9 mouse cellular contexts compared by ENCODE assay signal in genomic region chr2:5011898-5012490, GRCm38 (mm10). TPM values are rescaled to one million over a fixed set of nuclear protein-coding genes. Genes with fewer than 3 reads are reported as not detected.
A peak's percentile ranks its signal among the peaks of the same experiment; 100 is the strongest.
DNase-seq lines count a peak whose midpoint lies in the region; ATAC-seq and TF ChIP-seq lines count a peak whose summit lies in the region.
"Had no signal": no experiment of that assay in that cellular context is flagged by ENCODE, and none has a peak within 500 bp of the region (broad histone marks: within the 10 kb centered on the region; RNA-seq: fewer than 3 reads in every experiment).

No protein-coding gene starts in this region.

- TF ChIP-seq RAD21 in MEL (IDR thresholded peaks at IDR 0.05; ENCODE audit: low read depth, low read length): no peak

- TF ChIP-seq POLR2A in MEL (IDR thresholded peaks at IDR 0.05; ENCODE audit: control insufficient read depth in 1 of 2, insufficient read depth in 1 of 2, low read depth in 1 of 2, low read length in 2 of 2, poor library complexity in 1 of 2): no peak
- no peak for TF ChIP-seq POLR2A in cerebellum, adult 2 months (IDR thresholded peaks at IDR 0.05; ENCODE audit: borderline replicate concordance, insufficient read depth, low read length)

- ATAC-seq in heart, postnatal 0 days (ENCODE audit: insufficient read depth, low read depth): no peak
- ATAC-seq in hindbrain, embryonic 13.5 days (ENCODE audit: low FRiP score): no peak
- no peak for ATAC-seq in midbrain, embryonic 14.5 days (ENCODE audit: low FRiP score, low TSS enrichment)

- H3K79me2 ChIP-seq in MEL (ENCODE audit: control insufficient read depth, insufficient read depth, low read length, poor library complexity): peaks cover 17% of the 10 kb centered on the region

- H3K4me2 ChIP-seq in heart, postnatal 0 days (ENCODE audit: low read depth, low read length): peak overlapping the region; percentile 65
- H3K4me2 ChIP-seq in hindbrain, embryonic 13.5 days: peak overlapping the region; percentile 80
- H3K4me2 ChIP-seq in midbrain, embryonic 14.5 days (ENCODE audit: low read length): peak overlapping the region; percentile 70

- H3K36me3 ChIP-seq in heart, postnatal 0 days (replicated peaks; ENCODE audit: control insufficient read depth, insufficient read depth, low read length): peaks cover 14% of the 10 kb centered on the region
- peaks cover 17 to 23% of the 10 kb centered on the region in 2 experiments for H3K36me3 ChIP-seq in MEL (ENCODE audit: control insufficient read depth in 1 of 2, insufficient read depth in 2 of 2, low read length in 2 of 2)
- H3K36me3 ChIP-seq in hindbrain, embryonic 13.5 days: peaks cover 9% of the 10 kb centered on the region; the same call in 1 of the 2 replicates
- no peaks in the 10 kb centered on the region for H3K36me3 ChIP-seq in midbrain, embryonic 14.5 days (ENCODE audit: control insufficient read depth, insufficient read depth, low read length)

- DNase-seq in heart, postnatal 0 days (ENCODE audit: low spot score): no peak
- no peak for DNase-seq in heart, adult 9 months (ENCODE audit: low spot score in 2 of 2)
- DNase-seq in MEL (ENCODE audit: low read depth, low spot score): peak; percentile 60
- no peak for DNase-seq in midbrain, embryonic 14.5 days
- no peak for DNase-seq in cerebellum, adult 2 months
- no peak for DNase-seq in left cerebral cortex, adult 8-10 months (ENCODE audit: low spot score in 2 of 2)
- no peak for DNase-seq in thymus, adult 18-20 months

- WGBS in heart, postnatal 0 days: 12% methylated on average over 8 of the region's 8 CpGs
- WGBS in hindbrain, embryonic 13.5 days: 18% methylated on average over 8 of the region's 8 CpGs
- WGBS in midbrain, embryonic 14.5 days: 18% methylated on average over 8 of the region's 8 CpGs
- 19% methylated on average over 8 of the region's 8 CpGs for WGBS in cerebellum, adult 2 months

- no peaks in the 10 kb centered on the region for H3K27me3 ChIP-seq in heart, postnatal 0 days (ENCODE audit: control insufficient read depth, insufficient read depth, low read length)
- H3K27me3 ChIP-seq in MEL (ENCODE audit: control insufficient read depth in 1 of 2, insufficient read depth in 2 of 2, low read length in 2 of 2): no peaks in the 10 kb centered on the region
- H3K27me3 ChIP-seq in hindbrain, embryonic 13.5 days: no peaks in the 10 kb centered on the region
- no peaks in the 10 kb centered on the region for H3K27me3 ChIP-seq in midbrain, embryonic 14.5 days (ENCODE audit: control insufficient read depth, insufficient read depth, low read length)
- no peaks in the 10 kb centered on the region; the same call in 1 of the 2 replicates for H3K27me3 ChIP-seq in cerebellum, adult 2 months (ENCODE audit: control insufficient read depth, insufficient read depth, low read length)

- no peak overlapping the region for H3K27ac ChIP-seq in heart, postnatal 0 days (ENCODE audit: low read depth)
- H3K27ac ChIP-seq in MEL (ENCODE audit: control insufficient read depth, low read depth, low read length): peak overlapping the region; percentile 91
- H3K27ac ChIP-seq in hindbrain, embryonic 13.5 days: no peak overlapping the region
- no peak overlapping the region for H3K27ac ChIP-seq in midbrain, embryonic 14.5 days (replicated peaks; ENCODE audit: low read depth, low read length)
- H3K27ac ChIP-seq in cerebellum, adult 2 months (ENCODE audit: insufficient read depth, low read length): no peak overlapping the region

- TF ChIP-seq EP300 in heart, postnatal 0 days (IDR thresholded peaks at IDR 0.05; ENCODE audit: low read depth): no peak
- no peak for TF ChIP-seq EP300 in MEL (IDR thresholded peaks at IDR 0.05; ENCODE audit: low read depth in 1 of 2, low read length in 2 of 2)

- H3K4me1 ChIP-seq in heart, postnatal 0 days (ENCODE audit: control insufficient read depth, insufficient read depth): peaks cover 11% of the 10 kb centered on the region; the same call in 1 of the 2 replicates
- H3K4me1 ChIP-seq in MEL (ENCODE audit: control insufficient read depth in 1 of 2, insufficient read depth in 2 of 2, low read length in 2 of 2): peaks cover 2 to 18% of the 10 kb centered on the region in 2 experiments; a peak in 3 of 4 replicates
- H3K4me1 ChIP-seq in hindbrain, embryonic 13.5 days (replicated peaks): peaks cover 12% of the 10 kb centered on the region
- H3K4me1 ChIP-seq in midbrain, embryonic 14.5 days (ENCODE audit: control insufficient read depth, insufficient read depth, low read length): no peaks in the 10 kb centered on the region
- no peaks in the 10 kb centered on the region for H3K4me1 ChIP-seq in cerebellum, adult 2 months (ENCODE audit: control insufficient read depth, insufficient read depth, low read length)

- H3K9ac ChIP-seq in heart, postnatal 0 days (replicated peaks; ENCODE audit: low read depth, low read length): peak overlapping the region; percentile 50
- H3K9ac ChIP-seq in MEL (ENCODE audit: control insufficient read depth, low read depth, low read length, poor library complexity, severe bottlenecking): peak overlapping the region; percentile 100
- H3K9ac ChIP-seq in hindbrain, embryonic 13.5 days: peak overlapping the region; percentile 65; the same call in 1 of the 2 replicates
- H3K9ac ChIP-seq in midbrain, embryonic 14.5 days (replicated peaks; ENCODE audit: low read length): peak overlapping the region; percentile 29; the same call in 1 of the 2 replicates

- no peaks in the 10 kb centered on the region for H3K9me3 ChIP-seq in heart, postnatal 0 days (replicated peaks; ENCODE audit: control insufficient read depth, low read length)
- H3K9me3 ChIP-seq in MEL (replicated peaks; ENCODE audit: insufficient read depth, low read length): no peaks in the 10 kb centered on the region
- H3K9me3 ChIP-seq in hindbrain, embryonic 13.5 days: no peaks in the 10 kb centered on the region
- no peaks in the 10 kb centered on the region for H3K9me3 ChIP-seq in midbrain, embryonic 14.5 days (ENCODE audit: control insufficient read depth, low read length)

- peak overlapping the region; percentile 61 for H3K4me3 ChIP-seq in heart, postnatal 0 days (ENCODE audit: low read depth, low read length)
- H3K4me3 ChIP-seq in MEL (ENCODE audit: control insufficient read depth in 1 of 2, insufficient read depth in 1 of 2, low read depth in 2 of 2, low read length in 2 of 2): peak overlapping the region; percentile 71 to 99
- H3K4me3 ChIP-seq in hindbrain, embryonic 13.5 days: peak overlapping the region; percentile 58
- peak overlapping the region; percentile 55 for H3K4me3 ChIP-seq in midbrain, embryonic 14.5 days (replicated peaks; ENCODE audit: low read depth, low read length)
- no peak overlapping the region for H3K4me3 ChIP-seq in cerebellum, adult 2 months (replicated peaks; ENCODE audit: insufficient read depth, low read depth, low read length)

- no peak for TF ChIP-seq CTCF in heart, postnatal 0 days (IDR thresholded peaks at IDR 0.05; ENCODE audit: low read depth)
- TF ChIP-seq CTCF in MEL (IDR thresholded peaks at IDR 0.05 in 2 of 3, conservative IDR thresholded peaks at IDR 0.05 in 1 of 3; ENCODE audit: control insufficient read depth in 1 of 3, insufficient read depth in 1 of 3, low read depth in 2 of 3, low read length in 3 of 3, poor library complexity in 1 of 3, severe bottlenecking in 1 of 3): no peak
- no peak for TF ChIP-seq CTCF in cerebellum, adult 2 months (IDR thresholded peaks at IDR 0.05; ENCODE audit: borderline replicate concordance, insufficient read depth, low read depth, low read length)

TF ChIP-seq in MEL, 35 proteins besides CTCF, POLR2A, EP300 and RAD21 (continues in another document):
- TF ChIP-seq CHD2 (IDR thresholded peaks at IDR 0.05; ENCODE audit: low read length) (no peak), CHD1 (IDR thresholded peaks at IDR 0.05; ENCODE audit: low read depth, low read length) (peak; percentile 93), NRF1 (IDR thresholded peaks at IDR 0.05; ENCODE audit: insufficient read depth, low read depth, low read length, poor library complexity, severe bottlenecking) (no peak), GABPA (IDR thresholded peaks at IDR 0.05; ENCODE audit: low read depth, low read length) (no peak), MAX (IDR thresholded peaks at IDR 0.05; ENCODE audit: low read length) (0 out of 2 replicates have a peak, but pooled peaks have one; percentile 29), ETS1 (IDR thresholded peaks at IDR 0.05; ENCODE audit: low read depth, low read length) (no peak)

RNA-seq across cellular contexts. Expression of gene Mcm10, which starts 0.6 kb away (rescaled TPM):
- total RNA-seq in heart, postnatal 0 days (2014; rRNA removed; ENCODE audit: low replicate concordance): 3.5 and 3.8 TPM in 2 replicates
- 3.1 and 3.2 TPM in 2 replicates for polyA plus RNA-seq in heart, postnatal 0 days (2015; fragmentation: Nextera tagmentation; extraction: Ambion mirVana)
- 84.4 and 102 TPM in 2 replicates for total RNA-seq in MEL (2012; rRNA removed)
- polyA plus RNA-seq in MEL (2012; ENCODE audit: insufficient read depth in 1 of 2, insufficient read length in 2 of 2, low read depth in 1 of 2, low replicate concordance in 2 of 2, missing spikeins in 1 of 2): 100 to 1,000 TPM; 107 to 214 TPM
- polyA plus RNA-seq in hindbrain, embryonic 13.5 days (2015; fragmentation: Nextera tagmentation; extraction: Ambion mirVana): 5.8 and 5.9 TPM in 2 replicates
- 2.8 and 6.5 TPM in 2 replicates for polyA plus RNA-seq in midbrain, embryonic 14.5 days (2014; fragmentation: Nextera tagmentation; extraction: Ambion mirVana)
- 1.4 and 2.0 TPM in 2 replicates for polyA plus RNA-seq in cerebellum, adult 2 months (2012; rRNA removed)
- 1 to 10 TPM in 2 of 4 experiments, under 1 TPM in 2; 0.66 to 1.9 (median 1.1) TPM for total RNA-seq in left cerebral cortex, adult 8-10 months (2022)

RNA-seq across cellular contexts. Expression of gene Ucma, which starts 36.1 kb away (rescaled TPM):
- total RNA-seq in heart, postnatal 0 days (2014; rRNA removed; ENCODE audit: low replicate concordance): not detected in 2 replicates
- not detected in 2 replicates for polyA plus RNA-seq in heart, postnatal 0 days (2015; fragmentation: Nextera tagmentation; extraction: Ambion mirVana)
- not detected in 2 replicates for total RNA-seq in MEL (2012; rRNA removed)
- not detected for polyA plus RNA-seq in MEL (2012; ENCODE audit: insufficient read depth in 1 of 2, insufficient read length in 2 of 2, low read depth in 1 of 2, low replicate concordance in 2 of 2, missing spikeins in 1 of 2)
- polyA plus RNA-seq in hindbrain, embryonic 13.5 days (2015; fragmentation: Nextera tagmentation; extraction: Ambion mirVana): 0.55 TPM in 1 of 2 replicates, not detected in the other
- 0.71 and 1.5 TPM in 2 replicates for polyA plus RNA-seq in midbrain, embryonic 14.5 days (2014; fragmentation: Nextera tagmentation; extraction: Ambion mirVana)
- polyA plus RNA-seq in cerebellum, adult 2 months (2012; rRNA removed): 14.4 and 18.2 TPM in 2 replicates
- total RNA-seq in left cerebral cortex, adult 8-10 months (2022): 1 to 10 TPM in 3 of 4 experiments, under 1 TPM in 1; 0.91 to 2.8 (median 1.6) TPM
- polyA plus RNA-seq: large intestine, adult 2 months had no signal

RNA-seq across cellular contexts. Expression of gene Optn, which starts 51.9 kb away (rescaled TPM):
- 22.8 and 38.4 TPM in 2 replicates for total RNA-seq in heart, postnatal 0 days (2014; rRNA removed; ENCODE audit: low replicate concordance)
- 20.2 and 23.2 TPM in 2 replicates for polyA plus RNA-seq in heart, postnatal 0 days (2015; fragmentation: Nextera tagmentation; extraction: Ambion mirVana)
- total RNA-seq in MEL (2012; rRNA removed): 10.5 and 10.9 TPM in 2 replicates
- polyA plus RNA-seq in MEL (2012; ENCODE audit: insufficient read depth in 1 of 2, insufficient read length in 2 of 2, low read depth in 1 of 2, low replicate concordance in 2 of 2, missing spikeins in 1 of 2): 10 to 100 TPM in 1 of 2 experiments, not detected in 1; 17.0 TPM
- 9.1 and 11.1 TPM in 2 replicates for polyA plus RNA-seq in hindbrain, embryonic 13.5 days (2015; fragmentation: Nextera tagmentation; extraction: Ambion mirVana)
- 12.1 and 13.6 TPM in 2 replicates for polyA plus RNA-seq in midbrain, embryonic 14.5 days (2014; fragmentation: Nextera tagmentation; extraction: Ambion mirVana)
- polyA plus RNA-seq in cerebellum, adult 2 months (2012; rRNA removed): 14.6 and 16.3 TPM in 2 replicates
- 10 to 100 TPM; 19.8 to 23.1 (median 21.7) TPM for total RNA-seq in left cerebral cortex, adult 8-10 months (2022)

Comparison
In these comparisons a context has a peak if more than half of its experiments do, and no peak if none do; other contexts are left out.
1. H3K9ac ChIP-seq: peak in every context shown above with its lines; median percentile 100 in MEL; 65 in hindbrain, embryonic 13.5 days; 50 in heart, postnatal 0 days; 29 in midbrain, embryonic 14.5 days.
2. RNA of gene Mcm10, which starts 0.6 kb away (polyA plus RNA-seq): 107 to 214 TPM in MEL; 2.8 to 6.5 TPM in midbrain, embryonic 14.5 days, 5.8 to 5.9 TPM in hindbrain, embryonic 13.5 days, 3.1 to 3.2 TPM in heart, postnatal 0 days and 1.4 to 2.0 TPM in cerebellum, adult 2 months; every median in the first group is over 10 times any median in the second.
3. Peak in every context shown above with its lines, with median percentiles within 50 percentile points of each other: H3K4me2 ChIP-seq.